Mouse (Mus musculus): ENCODE measurements at regions not wholly inside any gene's neighbourhood (a gene's known extent, or its start where the extent isn't known, plus 50 kb on each side); places are given as distances from the start of the nearest gene placed in this dataset.

DNA sequence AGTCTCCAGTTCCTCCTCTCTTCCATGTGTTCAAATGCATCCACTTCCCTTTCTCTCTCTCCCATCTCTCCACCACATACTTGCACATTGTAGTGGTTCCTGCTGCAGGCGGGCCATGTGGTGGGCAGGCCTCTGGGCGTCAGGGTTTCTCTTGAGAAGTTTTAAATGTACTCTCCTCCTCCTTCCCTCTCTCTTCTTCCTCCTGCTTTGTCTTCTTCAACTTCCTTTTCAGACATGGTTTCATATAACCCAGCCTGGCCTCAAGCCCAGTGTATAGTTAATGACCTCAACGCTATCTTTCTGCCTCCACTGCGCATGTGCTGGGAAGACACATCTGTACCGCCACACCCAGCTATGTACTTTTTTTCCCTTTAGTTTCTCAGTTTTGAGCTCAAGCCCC is 110.3 kb upstream of the Abca1 start:
- H3K36me3 ChIP-seq (ENCODE audit: control insufficient read depth in 1 of 2, insufficient read depth in 2 of 2, low read length in 2 of 2) = peaks cover 0 to 33% of the 10 kb centered on the region in 2 experiments; a peak in 2 of 4 replicates
- peaks cover 25% of the 10 kb centered on the region for H3K79me2 ChIP-seq (ENCODE audit: control insufficient read depth, insufficient read depth, low read length, poor library complexity)
- no peaks in the 10 kb centered on the region for H3K27me3 ChIP-seq (ENCODE audit: control insufficient read depth in 1 of 2, insufficient read depth in 2 of 2, low read length in 2 of 2)
- peak overlapping the region; percentile 96 for H3K27ac ChIP-seq (ENCODE audit: control insufficient read depth, low read depth, low read length)
- H3K9me3 ChIP-seq (replicated peaks; ENCODE audit: insufficient read depth, low read length) = no peaks in the 10 kb centered on the region
- H3K4me1 ChIP-seq (ENCODE audit: control insufficient read depth in 1 of 2, insufficient read depth in 2 of 2, low read length in 2 of 2) = peaks cover 9 to 41% of the 10 kb centered on the region in 2 experiments
- H3K9ac ChIP-seq (ENCODE audit: control insufficient read depth, low read depth, low read length, poor library complexity, severe bottlenecking) = peak overlapping the region; percentile 78
- H3K4me3 ChIP-seq (ENCODE audit: control insufficient read depth in 1 of 2, insufficient read depth in 1 of 2, low read depth in 2 of 2, low read length in 2 of 2) = peak overlapping the region; percentile 67 to 77
- DNase-seq (ENCODE audit: low read depth, low spot score) = peak; percentile 97
- TF ChIP-seq MAX (IDR thresholded peaks at IDR 0.05; ENCODE audit: low read length) (peak; percentile 90), NELFE (IDR thresholded peaks at IDR 0.05; ENCODE audit: low read depth, low read length) (peak; percentile 57), ZMIZ1 (IDR thresholded peaks at IDR 0.05; ENCODE audit: low read depth, low read length) (no peak), MYB (IDR thresholded peaks at IDR 0.05; ENCODE audit: low read depth, low read length) (no peak), ETS1 (IDR thresholded peaks at IDR 0.05; ENCODE audit: low read depth, low read length) (peak; percentile 94), CTCF (IDR thresholded peaks at IDR 0.05 in 2 of 3, conservative IDR thresholded peaks at IDR 0.05 in 1 of 3; ENCODE audit: control insufficient read depth in 1 of 3, insufficient read depth in 1 of 3, low read depth in 2 of 3, low read length in 3 of 3, poor library complexity in 1 of 3, severe bottlenecking in 1 of 3) (no peak), EP300 (IDR thresholded peaks at IDR 0.05; ENCODE audit: low read depth in 1 of 2, low read length in 2 of 2) (peak; percentile 54 to 65), CHD2 (IDR thresholded peaks at IDR 0.05; ENCODE audit: low read length) (no peak), HCFC1 (IDR thresholded peaks at IDR 0.05; ENCODE audit: low read depth, low read length) (peak; percentile 66), TCF12 (IDR thresholded peaks at IDR 0.05; ENCODE audit: low read depth, low read length) (peak; percentile 60), GATA1 (IDR thresholded peaks at IDR 0.05; ENCODE audit: low read depth, low read length) (peak; percentile 79), RAD21 (IDR thresholded peaks at IDR 0.05; ENCODE audit: low read depth, low read length) (peak; percentile 3; the same call in 1 of the 2 replicates), RCOR1 (IDR thresholded peaks at IDR 0.05; ENCODE audit: low read depth, low read length) (peak; percentile 38; the same call in 1 of the 2 replicates), ZKSCAN1 (IDR thresholded peaks at IDR 0.05; ENCODE audit: low read depth, low read length) (0 out of 2 replicates have a peak, but pooled peaks have one; percentile 56), MEF2A (IDR thresholded peaks at IDR 0.05; ENCODE audit: extremely low read depth, insufficient replicate concordance, low read depth, low read length, poor library complexity, severe bottlenecking) (no peak), NRF1 (IDR thresholded peaks at IDR 0.05; ENCODE audit: insufficient read depth, low read depth, low read length, poor library complexity, severe bottlenecking) (peak; percentile 99), BHLHE40 (IDR thresholded peaks at IDR 0.05; ENCODE audit: borderline replicate concordance, low read depth, low read length) (peak; percentile 21; the same call in 1 of the 2 replicates), GABPA (IDR thresholded peaks at IDR 0.05; ENCODE audit: low read depth, low read length) (no peak), ELF1 (IDR thresholded peaks at IDR 0.05; ENCODE audit: low read depth, low read length) (peak; percentile 45), MXI1 (IDR thresholded peaks at IDR 0.05; ENCODE audit: low read depth, low read length) (peak; percentile 93), ZNF384 (IDR thresholded peaks at IDR 0.05; ENCODE audit: low read depth, low read length) (peak; percentile 85), SIN3A (IDR thresholded peaks at IDR 0.05; ENCODE audit: low read length) (peak; percentile 85), POLR2A (IDR thresholded peaks at IDR 0.05; ENCODE audit: control insufficient read depth in 1 of 2, insufficient read depth in 1 of 2, low read depth in 1 of 2, low read length in 2 of 2, poor library complexity in 1 of 2) (peak in 1 of 2 experiments; percentile 75; a peak in 3 of 4 replicates), E2F4 (IDR thresholded peaks at IDR 0.05; ENCODE audit: borderline replicate concordance, low read depth, low read length) (no peak), MYC (IDR thresholded peaks at IDR 0.05; ENCODE audit: low read depth, low read length) (peak; percentile 95), TAL1 (IDR thresholded peaks at IDR 0.05; ENCODE audit: low read length) (peak; percentile 21; the same call in 1 of the 2 replicates), TBP (IDR thresholded peaks at IDR 0.05; ENCODE audit: low read depth, low read length) (peak; percentile 86)
